Mouse (Mus musculus): ENCODE measurements around the gene Usp21.

Usp21 gene

DNA sequence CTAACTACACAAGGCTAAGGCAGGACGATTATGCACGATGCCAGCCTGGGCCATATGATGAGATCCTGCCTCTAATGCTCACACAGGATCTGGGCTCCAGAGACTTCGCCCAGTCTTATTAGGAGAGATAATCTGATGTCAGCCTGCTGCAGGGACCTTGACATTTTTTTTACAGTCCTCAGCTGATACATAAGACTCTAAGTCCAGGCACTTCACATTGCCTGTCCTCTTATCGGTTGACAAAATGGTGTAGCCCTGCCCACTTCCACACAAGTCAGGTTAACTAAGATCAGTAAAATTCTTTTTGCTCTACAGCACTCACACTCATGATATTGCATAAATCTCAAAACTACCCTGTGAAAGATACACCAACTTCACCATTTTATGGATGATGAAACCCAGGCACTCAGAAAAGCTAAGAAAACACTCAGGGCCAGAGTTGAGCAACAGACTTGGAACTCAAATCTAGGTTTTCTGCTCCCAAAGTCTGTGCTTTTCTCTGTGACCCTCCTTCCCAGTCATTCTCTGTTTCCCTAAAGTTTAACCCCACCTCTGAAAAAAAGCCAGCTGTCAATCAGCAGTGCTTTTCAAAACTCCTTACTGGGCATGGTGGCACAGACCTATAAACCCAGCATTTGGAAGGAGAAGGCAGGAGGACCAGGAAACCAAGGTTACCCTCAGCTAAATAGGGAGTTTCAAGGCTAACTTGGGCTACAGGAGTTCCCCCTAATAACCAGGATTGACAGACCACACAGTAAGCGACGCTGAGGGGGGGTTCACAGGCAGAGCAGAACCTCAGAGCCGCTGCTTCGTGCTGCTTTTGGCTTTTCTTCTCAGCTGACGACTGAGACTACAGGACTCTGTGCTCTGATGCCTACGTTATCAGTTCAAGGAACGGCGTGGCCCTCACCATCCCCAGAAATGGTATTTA, 54.7 kb downstream of the Usp21 start:
- DNase-seq (ENCODE audit: low read depth, low spot score): no peak
- Histone ChIP-seq H3K27me3 (ENCODE audit: control insufficient read depth, insufficient read depth, low read length, poor library complexity, severe bottlenecking) (no peaks in the 10 kb centered on the region), H3K36me3 (ENCODE audit: control insufficient read depth, insufficient read depth, low read length, poor library complexity, severe bottlenecking) (peaks cover 4% of the 10 kb centered on the region)

- no peaks in the 10 kb centered on the region for H3K27me3 ChIP-seq (ENCODE audit: control insufficient read depth, insufficient read depth, low read length, poor library complexity, severe bottlenecking)
- no peaks in the 10 kb centered on the region; the same call in none of the 2 replicates for H3K36me3 ChIP-seq (ENCODE audit: control insufficient read depth, insufficient read depth, low read length, poor library complexity, severe bottlenecking)
- no peak for DNase-seq (ENCODE audit: low read depth, low spot score)
Observed at GRCm38 (mm10) chr1:171232348-171232747, 55.4 kb downstream of the Usp21 start.
